Mouse (Mus musculus) erythroblast, embryonic 14.5 days (primary cell): ENCODE measurements around the gene Eprs.

ENCODE experiments used
- GATA1 ChIP-seq: IDR thresholded peaks from 2 replicates; pipeline ENCODE4 v1.6.1; 2012; ENCODE audit warnings: low read length, inconsistent platforms, mixed read lengths
- TAL1 ChIP-seq: IDR thresholded peaks from 3 replicates; pipeline ENCODE4 v1.6.1; 2012; ENCODE audit warnings: low read length, inconsistent platforms, mixed read lengths

DNA sequence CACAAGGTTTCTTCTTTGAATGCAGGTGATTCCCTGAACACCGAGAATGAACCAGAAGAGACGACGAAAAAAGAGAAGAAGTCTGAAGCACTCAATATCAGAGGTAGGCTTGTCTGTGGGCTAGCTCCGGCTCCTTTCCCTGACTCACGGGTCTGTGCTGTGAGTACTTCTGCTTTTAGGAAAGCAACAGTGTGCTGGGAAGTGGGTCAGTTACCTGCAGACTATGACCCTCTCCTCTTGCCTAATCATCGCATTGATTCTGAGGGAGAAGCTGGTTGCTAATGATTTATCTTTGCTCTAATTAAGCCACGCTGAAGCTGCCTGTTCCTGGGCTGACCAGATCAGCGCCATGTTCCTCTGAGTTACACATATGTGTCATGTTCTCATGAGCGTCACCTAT, 93.5 kb downstream of the Eprs start:
- no peak for TF ChIP-seq TAL1
- no peak for TF ChIP-seq GATA1
